Comparison of ENCODE assay signal across 10 mouse cellular contexts in the genomic region with DNA sequence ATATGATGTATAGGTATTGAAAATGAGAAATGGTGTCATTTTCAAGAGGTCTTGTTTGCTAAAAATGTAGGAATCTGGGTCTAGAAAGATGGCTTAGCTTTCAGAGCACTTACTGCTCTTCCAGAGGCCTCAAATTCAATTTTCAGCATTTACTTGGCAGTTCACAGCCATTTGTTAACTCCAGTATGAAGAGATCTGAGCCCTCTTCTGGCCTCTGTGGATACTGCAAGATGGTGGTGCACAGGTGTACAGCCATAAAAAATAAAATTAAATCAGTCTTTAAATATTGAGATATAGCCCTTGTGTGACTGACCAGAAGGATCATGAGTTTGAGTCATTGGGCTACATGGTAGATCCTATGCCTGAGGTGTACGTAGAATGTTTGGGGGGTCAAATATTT.
DNase-seq lines count a peak whose midpoint lies in the region; ATAC-seq and TF ChIP-seq lines count a peak whose summit lies in the region.
"Had no signal": no experiment of that assay in that cellular context is flagged by ENCODE, and none has a peak within 500 bp of the region (broad histone marks: within the 10 kb centered on the region; RNA-seq: fewer than 3 reads in every experiment).

No protein-coding gene starts in this region.

- H3K27me3 ChIP-seq in hindbrain, embryonic 11.5 days (ENCODE audit: control insufficient read depth, insufficient read depth, low read length) = no peaks in the 10 kb centered on the region
- no peaks in the 10 kb centered on the region for H3K27me3 ChIP-seq in hindbrain, embryonic 16.5 days (replicated peaks; ENCODE audit: control insufficient read depth, insufficient read depth, low read length)
- H3K27me3 ChIP-seq in limb, embryonic 14.5 days (ENCODE audit: control insufficient read depth, insufficient read depth, low read length) = no peaks in the 10 kb centered on the region
- H3K27me3 ChIP-seq: heart, embryonic 15.5 days had no signal

- DNase-seq in hindbrain, embryonic 11.5 days (ENCODE audit: low spot score) = peak; percentile 39
- peak; percentile 23 for DNase-seq in thymus, postnatal 0 days (ENCODE audit: low spot score)
- no peak for DNase-seq in thymus, postnatal 25 days
- peak; percentile 22 for DNase-seq in embryo, embryonic 9.5 days (ENCODE audit: extremely low spot score)
- peak; percentile 14 for DNase-seq in limb, embryonic 14.5 days (ENCODE audit: low spot score)
- DNase-seq in urinary bladder, adult 18-20 months (ENCODE audit: low spot score in 2 of 2) = no peak
- no peak for DNase-seq in urinary bladder, adult 2 months (ENCODE audit: low spot score)

- H3K4me3 ChIP-seq in hindbrain, embryonic 11.5 days (ENCODE audit: low read depth, low read length) = no peak overlapping the region
- H3K4me3 ChIP-seq in hindbrain, embryonic 16.5 days (ENCODE audit: low read length) = no peak overlapping the region
- H3K4me3 ChIP-seq in limb, embryonic 14.5 days (replicated peaks; ENCODE audit: low read length) = no peak overlapping the region
- H3K4me3 ChIP-seq: heart, embryonic 15.5 days had no signal

- H3K9ac ChIP-seq in hindbrain, embryonic 11.5 days (ENCODE audit: low read depth, low read length) = no peak overlapping the region
- no peak overlapping the region for H3K9ac ChIP-seq in hindbrain, embryonic 16.5 days (ENCODE audit: low read depth, low read length)
- no peak overlapping the region for H3K9ac ChIP-seq in limb, embryonic 14.5 days (ENCODE audit: low read depth, low read length, severe bottlenecking)
- H3K9ac ChIP-seq: heart, embryonic 15.5 days had no signal

- no peak overlapping the region for H3K27ac ChIP-seq in hindbrain, embryonic 11.5 days (ENCODE audit: low read depth, low read length)
- H3K27ac ChIP-seq in hindbrain, embryonic 16.5 days (ENCODE audit: low read depth, low read length) = no peak overlapping the region
- no peak overlapping the region for H3K27ac ChIP-seq in limb, embryonic 14.5 days (replicated peaks; ENCODE audit: low read depth, low read length)
- H3K27ac ChIP-seq: heart, embryonic 15.5 days; macrophage had no signal

- WGBS in hindbrain, embryonic 11.5 days = 89% methylated on average over 1 of the region's 1 CpGs
- WGBS in hindbrain, embryonic 16.5 days = 100% methylated on average over 1 of the region's 1 CpGs
- WGBS in limb, embryonic 14.5 days = 94% methylated on average over 1 of the region's 1 CpGs

- no peaks in the 10 kb centered on the region for H3K4me1 ChIP-seq in hindbrain, embryonic 11.5 days (replicated peaks; ENCODE audit: control insufficient read depth, insufficient read depth, low read length)
- no peaks in the 10 kb centered on the region for H3K4me1 ChIP-seq in hindbrain, embryonic 16.5 days (ENCODE audit: control insufficient read depth, insufficient read depth, low read depth, low read length)
- no peaks in the 10 kb centered on the region for H3K4me1 ChIP-seq in limb, embryonic 14.5 days (ENCODE audit: control insufficient read depth, insufficient read depth, low read length)
- H3K4me1 ChIP-seq: heart, embryonic 15.5 days had no signal

- TF ChIP-seq POLR2A in limb, embryonic 14.5 days (IDR thresholded peaks at IDR 0.05; ENCODE audit: borderline replicate concordance, extremely low read depth, insufficient read depth, insufficient read length) = no peak

- peak; percentile 47 for ATAC-seq in hindbrain, embryonic 11.5 days (ENCODE audit: low FRiP score)
- no peak for ATAC-seq in hindbrain, embryonic 16.5 days
- ATAC-seq in limb, embryonic 14.5 days (ENCODE audit: low FRiP score, low read depth) = no peak

- no peaks in the 10 kb centered on the region for H3K36me3 ChIP-seq in hindbrain, embryonic 11.5 days (ENCODE audit: control insufficient read depth, insufficient read depth, low read length)
- H3K36me3 ChIP-seq in hindbrain, embryonic 16.5 days (ENCODE audit: control insufficient read depth, insufficient read depth, low read length) = no peaks in the 10 kb centered on the region
- no peaks in the 10 kb centered on the region for H3K36me3 ChIP-seq in limb, embryonic 14.5 days (ENCODE audit: control insufficient read depth, insufficient read depth, low read length)
- H3K36me3 ChIP-seq: heart, embryonic 15.5 days had no signal

- H3K9me3 ChIP-seq in hindbrain, embryonic 11.5 days (ENCODE audit: control insufficient read depth, low read length) = no peaks in the 10 kb centered on the region
- no peaks in the 10 kb centered on the region for H3K9me3 ChIP-seq in hindbrain, embryonic 16.5 days (ENCODE audit: control insufficient read depth, low read length)
- no peaks in the 10 kb centered on the region for H3K9me3 ChIP-seq in limb, embryonic 14.5 days (ENCODE audit: control insufficient read depth, low read length)
- H3K9me3 ChIP-seq: heart, embryonic 15.5 days had no signal

- H3K4me2 ChIP-seq in hindbrain, embryonic 11.5 days (replicated peaks; ENCODE audit: low read depth, low read length) = no peak overlapping the region
- H3K4me2 ChIP-seq in hindbrain, embryonic 16.5 days (ENCODE audit: low read length) = no peak overlapping the region
- H3K4me2 ChIP-seq in limb, embryonic 14.5 days (replicated peaks; ENCODE audit: low read depth, low read length, severe bottlenecking) = no peak overlapping the region
- H3K4me2 ChIP-seq: heart, embryonic 15.5 days had no signal

Comparison
In these comparisons a context has a peak if more than half of its experiments do, and no peak if none do; other contexts are left out.
1. DNase-seq: peak in hindbrain, embryonic 11.5 days (single experiment), thymus, postnatal 0 days (single experiment), embryo, embryonic 9.5 days (single experiment) and limb, embryonic 14.5 days (single experiment); none in thymus, postnatal 25 days (single experiment), urinary bladder, adult 18-20 months (0 of 2) and urinary bladder, adult 2 months (single experiment).